Mouse (Mus musculus): ENCODE measurements around the gene 4931406P16Rik.

GRCm38 (mm10) chr7:34309186-34309764, 4.1 kb downstream of the 4931406P16Rik start:
- TF ChIP-seq POLR2A (IDR thresholded peaks at IDR 0.05; ENCODE audit: low read depth, low read length) = no peak
- TF ChIP-seq CTCF (IDR thresholded peaks at IDR 0.05; ENCODE audit: extremely low read depth, insufficient read length, insufficient replicate concordance, low read depth, low read length) = no peak

Data from small intestine, adult 2 months (tissue).